Mouse (Mus musculus) CH12.LX (cell line): Measurements from ENCODE around the gene Jak1. TPM values are rescaled to one million over a fixed set of nuclear protein-coding genes. Genes with fewer than 3 reads are reported as not detected.

Experiments used
- DNase-seq: peaks from one replicate; pipeline ENCODE4 v3.0.0-alpha.2; 2013; ENCODE audit errors: extremely low read depth
- H3K27ac ChIP-seq: 2 replicates; pipeline ENCODE4 v1.5.1; 2012; ENCODE audit warnings: low read depth, mild to moderate bottlenecking, control low read depth, moderate library complexity; ENCODE audit not compliant: insufficient read depth
- H3K27me3 ChIP-seq: replicated peaks from 2 replicates; pipeline ENCODE3; 2012; ENCODE audit warnings: inconsistent platforms
- H3K36me3 ChIP-seq, 2 experiments: replicated peaks in 1 of 2; 2 replicates each; pipeline versions ENCODE3 to v1.6.1; 2012; ENCODE audit warnings: inconsistent platforms in 1 of 2, low read length in 1 of 2, mild to moderate bottlenecking in 1 of 2, mixed read lengths in 1 of 2, moderate library complexity in 1 of 2; ENCODE audit not compliant: control insufficient read depth in 1 of 2, insufficient read depth in 1 of 2
- H3K4me1 ChIP-seq, 2 experiments: 2 replicates each; pipeline ENCODE4 v1.6.1; 2012; ENCODE audit warnings: inconsistent platforms in 1 of 2, moderate library complexity in 1 of 2; ENCODE audit not compliant: insufficient read depth in 2 of 2, control insufficient read depth in 1 of 2
- H3K4me2 ChIP-seq: 2 replicates; pipeline ENCODE4 v1.6.1; 2012; ENCODE audit warnings: low read depth, mild to moderate bottlenecking, control low read depth; ENCODE audit not compliant: poor library complexity, insufficient read depth, severe bottlenecking
- H3K4me3 ChIP-seq, 3 experiments: fragments of 150-350 bp in 1 of 3; sonication (generic) in 1 of 3; replicated peaks in 1 of 3; 2 replicates each; pipeline versions ENCODE3 to v1.5.1; 2011 to 2012; ENCODE audit warnings: low read depth in 2 of 3, low read length in 2 of 3, mild to moderate bottlenecking in 2 of 3, moderate library complexity in 2 of 3, control low read depth in 1 of 3, improper control_type of control experiment in 1 of 3, inconsistent platforms in 1 of 3, mixed read lengths in 1 of 3; ENCODE audit not compliant: poor library complexity in 1 of 3
- H3K79me2 ChIP-seq: replicated peaks from 2 replicates; pipeline ENCODE4 v1.6.1; 2012; ENCODE audit warnings: mild to moderate bottlenecking, moderate library complexity; ENCODE audit not compliant: control insufficient read depth, poor library complexity, insufficient read depth, severe bottlenecking; ENCODE audit errors: extremely low read depth
- H3K9ac ChIP-seq: 2 replicates; pipeline ENCODE4 v1.6.1; 2012; ENCODE audit warnings: low read depth, mild to moderate bottlenecking, control low read depth, moderate library complexity; ENCODE audit not compliant: insufficient read depth
- H3K9me3 ChIP-seq: replicated peaks from 2 replicates; pipeline ENCODE3; 2012; ENCODE audit warnings: low read length, inconsistent platforms, mixed read lengths
- BHLHE40 ChIP-seq: IDR thresholded peaks from 2 replicates; pipeline ENCODE4 v1.6.1; 2011; ENCODE audit warnings: mild to moderate bottlenecking, low read depth, low read length, improper control_type of control experiment
- CHD1 ChIP-seq: IDR thresholded peaks from 2 replicates; pipeline ENCODE4 v1.6.1; 2012; ENCODE audit warnings: low read depth, low read length, improper control_type of control experiment, inconsistent platforms
- CTCF ChIP-seq, 2 experiments: IDR thresholded peaks in 1 of 2; conservative IDR thresholded peaks in 1 of 2; 2 replicates each; pipeline ENCODE4 v1.5.1; 2011 to 2012; ENCODE audit warnings: low read depth in 2 of 2, low read length in 2 of 2, improper control_type of control experiment in 1 of 2, inconsistent platforms in 1 of 2, mild to moderate bottlenecking in 1 of 2, moderate library complexity in 1 of 2
- E2F4 ChIP-seq: IDR thresholded peaks from 2 replicates; pipeline ENCODE4 v1.6.1; 2011; ENCODE audit warnings: low read depth, low read length, improper control_type of control experiment; ENCODE audit not compliant: insufficient replicate concordance
- ELF1 ChIP-seq: IDR thresholded peaks from 2 replicates; pipeline ENCODE4 v1.6.1; 2014; ENCODE audit warnings: low read depth, mild to moderate bottlenecking, inconsistent platforms, low read length, improper control_type of control experiment
- EP300 ChIP-seq: IDR thresholded peaks from 2 replicates; pipeline ENCODE4 v1.6.1; 2011; ENCODE audit warnings: low read length, improper control_type of control experiment
- ETS1 ChIP-seq: conservative IDR thresholded peaks from 2 replicates; pipeline ENCODE4 v1.6.1; 2012; ENCODE audit warnings: low read depth, mild to moderate bottlenecking, inconsistent platforms, low read length, improper control_type of control experiment, moderate library complexity
- HCFC1 ChIP-seq: IDR thresholded peaks from 2 replicates; pipeline ENCODE4 v1.6.1; 2012; ENCODE audit warnings: low read depth, mild to moderate bottlenecking, inconsistent platforms, low read length, improper control_type of control experiment
- KAT2A ChIP-seq: IDR thresholded peaks from 2 replicates; pipeline ENCODE4 v1.6.1; 2012; ENCODE audit warnings: low read length, improper control_type of control experiment, inconsistent platforms; ENCODE audit not compliant: insufficient replicate concordance
- MAX ChIP-seq: IDR thresholded peaks from 2 replicates; pipeline ENCODE4 v1.6.1; 2011; ENCODE audit warnings: low read length, improper control_type of control experiment
- MAZ ChIP-seq: IDR thresholded peaks from 2 replicates; pipeline ENCODE4 v1.6.1; 2012; ENCODE audit warnings: low read depth, mild to moderate bottlenecking, inconsistent platforms, low read length, improper control_type of control experiment, moderate library complexity
- MYC ChIP-seq: IDR thresholded peaks from 2 replicates; pipeline ENCODE4 v1.6.1; 2011; ENCODE audit warnings: low read depth, mild to moderate bottlenecking, improper control_type of control experiment, low read length
- POLR2A ChIP-seq: IDR thresholded peaks from 2 replicates; pipeline ENCODE4 v1.6.1; 2011; ENCODE audit warnings: low read depth, mild to moderate bottlenecking, improper control_type of control experiment, low read length
- RAD21 ChIP-seq: IDR thresholded peaks from 2 replicates; pipeline ENCODE4 v1.6.1; 2011; ENCODE audit warnings: low read depth, mild to moderate bottlenecking, low read length, improper control_type of control experiment, moderate library complexity
- SIN3A ChIP-seq: IDR thresholded peaks from 2 replicates; pipeline ENCODE4 v1.6.1; 2012; ENCODE audit warnings: low read length, improper control_type of control experiment, inconsistent platforms
- USF2 ChIP-seq: conservative IDR thresholded peaks from 2 replicates; pipeline ENCODE4 v1.6.1; 2011; ENCODE audit warnings: low read depth, low read length, improper control_type of control experiment
- ZNF384 ChIP-seq: IDR thresholded peaks from 2 replicates; pipeline ENCODE4 v1.6.1; 2012; ENCODE audit warnings: low read depth, low read length, improper control_type of control experiment, inconsistent platforms
- dilution Hi-C: fragments of 300-500 bp; cut with MboI; formaldehyde crosslinking; loops from 2 replicates; pipeline ENCODE4 v1.14.3; 2020; ENCODE audit warnings: low sequenced_read_pairs; ENCODE audit not compliant: extremely low pct_unique_long_range_greater_than_20kb, extremely low pct_ligation_motif_present
- in situ Hi-C: fragments of 300-500 bp; cut with MboI; formaldehyde crosslinking; loops from 3 replicates; pipeline ENCODE4 v1.14.3; 2019; ENCODE audit warnings: low sequenced_read_pairs, low pct_ligation_motif_present, low pct_unique_long_range_greater_than_20kb, mixed read lengths
- polyA plus RNA-seq: library from polyadenylated mRNA; unstranded; fragments of >175 nt; gene quantifications from 2 replicates; pipeline ENCODE4 v1.2.1, GENCODE M21; 2012; ENCODE audit warnings: low read depth; ENCODE audit not compliant: insufficient read length
- total RNA-seq, 2 experiments: library from RNA; depleted of rRNA; stranded (reverse); fragments of 300-350 nt in 1 of 2; fragments of >200 nt in 1 of 2; gene quantifications; 2 replicates each; pipeline ENCODE4 v1.2.3; 2012 to 2014

Jak1 gene
- total and polyA plus RNA-seq, 3 experiments: 28.6 to 51.4 (median 33.9) TPM

GRCm38 (mm10) chr4:101199433-101200081 is 65.5 kb downstream of the Jak1 start:
- TF ChIP-seq CTCF (conservative IDR thresholded peaks at IDR 0.05 in 1 of 2, IDR thresholded peaks at IDR 0.05 in 1 of 2; ENCODE audit: low read depth in 2 of 2, low read length in 2 of 2) (peak in 1 of 2 experiments; percentile 2; a peak in 1 of 4 replicates), POLR2A (no peak)
- TF ChIP-seq, all 38 proteins: peak for 1
- peaks cover 5 to 40% of the 10 kb centered on the region in 2 experiments; a peak in 2 of 4 replicates for H3K4me1 ChIP-seq

GRCm38 (mm10) chr4:101198333-101198732 is 66.7 kb downstream of the Jak1 start:
- Histone ChIP-seq H3K4me1 (peaks cover 5 to 40% of the 10 kb centered on the region in 2 experiments; a peak in 2 of 4 replicates), H3K9ac (no peak overlapping the region), H3K4me2 (no peak overlapping the region), H3K79me2 (0 out of 2 replicates have a peak, but pooled peaks cover 3% of the 10 kb centered on the region), H3K27me3 (no peaks in the 10 kb centered on the region), H3K27ac (no peak overlapping the region), H3K36me3 (peaks cover 0 to 22% of the 10 kb centered on the region in 2 experiments), H3K9me3 (no peaks in the 10 kb centered on the region), H3K4me3 (no peak overlapping the region)
- dilution Hi-C loops: no loop called here
- no peak for DNase-seq
- TF ChIP-seq USF2 (no peak), ZNF384 (no peak), KAT2A (no peak), MAX (no peak), MAZ (no peak), MYC (no peak), CHD1 (no peak), BHLHE40 (no peak), E2F4 (no peak), SIN3A (no peak), ELF1 (no peak), HCFC1 (no peak), EP300 (no peak), ETS1 (no peak), RAD21 (no peak)
- in situ Hi-C loops: no loop called here

More at GRCm38 (mm10) chr4:101199433-101200081, 65.5 kb downstream of the Jak1 start:
- no peak for DNase-seq
- Histone ChIP-seq H3K27ac (no peak overlapping the region), H3K36me3 (peaks cover 0 to 16% of the 10 kb centered on the region in 2 experiments), H3K9me3 (no peaks in the 10 kb centered on the region), H3K4me2 (no peak overlapping the region), H3K4me3 (no peak overlapping the region), H3K9ac (no peak overlapping the region), H3K27me3 (no peaks in the 10 kb centered on the region), H3K79me2 (0 out of 2 replicates have a peak, but pooled peaks cover 3% of the 10 kb centered on the region)
- dilution Hi-C loops (no loop called here), in situ Hi-C loops (no loop called here)
